Mouse (Mus musculus) adrenal gland, adult 18-20 months (tissue): ENCODE results near the gene Scn4a. TPM values are rescaled to one million over a fixed set of nuclear protein-coding genes. Genes with fewer than 3 reads are reported as not detected.

Experiments used
- DNase-seq, 2 experiments: peaks; one replicate each; pipeline ENCODE4 v3.0.0; 2021 to 2022; ENCODE audit warnings: low spot score in 2 of 2
- total RNA-seq, 2 experiments: library from RNA; stranded (reverse); gene quantifications; 1 replicate in 1 of 2; 2 replicates in 1 of 2; pipeline ENCODE4 v1.2.3; 2021

The Scn4a gene
- total RNA-seq, 2 experiments from 2014 or later = 0.20 to 0.99 TPM

GRCm38 (mm10) chr11:106273811-106274210 is 79.3 kb downstream of the Scn4a start:
- no peak for DNase-seq

GRCm38 (mm10) chr11:106273311-106273684 is 79.8 kb downstream of the Scn4a start:
- DNase-seq = no peak

- DNase-seq = peak; percentile 98
Measured at GRCm38 (mm10) chr11:106272644-106273310, 80.3 kb downstream of the Scn4a start, which contains the start of gene Smarcd2. Gene Smarcd2 (minus strand): TSS chr11:106272972.

GRCm38 (mm10) chr11:106271794-106272643 is 81.1 kb downstream of the Scn4a start:
- DNase-seq = no peak

GRCm38 (mm10) chr11:106271131-106271793 is 81.8 kb downstream of the Scn4a start:
- no peak for DNase-seq

- peak in 1 of 2 experiments; percentile 38 for DNase-seq
Measured at GRCm38 (mm10) chr11:106269060-106269431, 84.0 kb downstream of the Scn4a start.

Other genes starting within 250 kb of the Scn4a start
- not detected for gene Gm10840, start 192.4 kb downstream of the Scn4a start, total RNA-seq
- gene Limd2, start 192.4 kb downstream of the Scn4a start, total RNA-seq = 10 to 100 TPM in 1 of 2 experiments, 1 to 10 TPM in 1; 9.5 to 11.7 TPM
- gene Strada, start 151.1 kb downstream of the Scn4a start, total RNA-seq = 10 to 100 TPM; 11.6 to 13.1 TPM
- 100 to 1,000 TPM; 106 to 118 TPM for gene Ccdc47, start 136.9 kb downstream of the Scn4a start, total RNA-seq
- 10 to 100 TPM; 42.1 to 55.2 TPM for gene Ddx42, start 136.4 kb downstream of the Scn4a start, total RNA-seq
- 10 to 100 TPM; 53.6 to 55.8 TPM for gene Ftsj3, start 97.2 kb downstream of the Scn4a start, total RNA-seq
- 100 to 1,000 TPM; 157 to 159 TPM for gene Psmc5, start 97.1 kb downstream of the Scn4a start, total RNA-seq
- 10 to 100 TPM; 47.4 to 63.7 TPM for gene Smarcd2, start 80.3 kb downstream of the Scn4a start, total RNA-seq
- gene Tcam1, start 76.6 kb downstream of the Scn4a start, total RNA-seq = under 1 TPM; 0.10 to 0.13 TPM
- gene Gh, start 51.4 kb downstream of the Scn4a start, total RNA-seq = not detected
- gene Cd79b, start 38.5 kb downstream of the Scn4a start, total RNA-seq = under 1 TPM; 0.86 to 0.93 TPM
- not detected for gene Prr29, start 12.2 kb upstream of the Scn4a start, total RNA-seq
- 10 to 100 TPM; 12.5 to 15.0 TPM for gene Icam2, start 34.8 kb upstream of the Scn4a start, total RNA-seq
- gene Ern1, start 134.6 kb upstream of the Scn4a start, total RNA-seq = 100 to 1,000 TPM in 1 of 2 experiments, 10 to 100 TPM in 1; 74.1 to 154 TPM